20 mouse cellular contexts compared by ENCODE assay signal in genomic region chr5:12475639-12475916, GRCm38 (mm10).
"Had no signal": no experiment of that assay in that cellular context is flagged by ENCODE, and none has a peak within 500 bp of the region (broad histone marks: within the 10 kb centered on the region; RNA-seq: fewer than 3 reads in every experiment).

No protein-coding gene starts in this region.

- H3K36me3 ChIP-seq: heart, embryonic 10.5 days; heart, embryonic 12.5 days; hindbrain, embryonic 15.5 days; kidney, embryonic 15.5 days; limb, embryonic 13.5 days; limb, embryonic 15.5 days; liver, embryonic 12.5 days had no signal

- H3K27ac ChIP-seq: heart, embryonic 10.5 days; hindbrain, embryonic 15.5 days; kidney, embryonic 15.5 days; kidney, postnatal 0 days; limb, embryonic 13.5 days; limb, embryonic 15.5 days; liver, embryonic 12.5 days; liver, embryonic 14.5 days had no signal

- H3K4me3 ChIP-seq: heart, embryonic 10.5 days; heart, embryonic 12.5 days; hindbrain, embryonic 15.5 days; kidney, embryonic 15.5 days; limb, embryonic 13.5 days; limb, embryonic 15.5 days; liver, embryonic 12.5 days had no signal

- H3K9ac ChIP-seq: heart, embryonic 12.5 days; hindbrain, embryonic 15.5 days; kidney, embryonic 15.5 days; limb, embryonic 13.5 days; limb, embryonic 15.5 days; liver, embryonic 12.5 days; liver, embryonic 14.5 days had no signal

- H3K4me2 ChIP-seq: heart, embryonic 12.5 days; hindbrain, embryonic 15.5 days; kidney, embryonic 15.5 days; limb, embryonic 13.5 days; limb, embryonic 15.5 days; liver, embryonic 12.5 days had no signal

- DNase-seq: gastrocnemius, postnatal 14 days; gastrocnemius, postnatal 36 days; heart, postnatal 10 days; kidney, adult 11 months; kidney, adult 2 months; kidney, adult 9 months; kidney, postnatal 14 days; kidney, postnatal 36 days; layer of hippocampus, adult 9-11 months; layer of hippocampus, postnatal 36 days had no signal

- H3K27me3 ChIP-seq: heart, embryonic 12.5 days; hindbrain, embryonic 15.5 days; kidney, embryonic 15.5 days; limb, embryonic 13.5 days; limb, embryonic 15.5 days; liver, embryonic 12.5 days had no signal

- H3K4me1 ChIP-seq: hindbrain, embryonic 15.5 days; kidney, embryonic 15.5 days; limb, embryonic 13.5 days; limb, embryonic 15.5 days; liver, embryonic 12.5 days had no signal

- ATAC-seq: intestine, embryonic 16.5 days; liver, embryonic 12.5 days had no signal

- H3K9me3 ChIP-seq: heart, embryonic 10.5 days; hindbrain, embryonic 15.5 days; kidney, embryonic 15.5 days; limb, embryonic 13.5 days; limb, embryonic 15.5 days; liver, embryonic 12.5 days had no signal
